In genomic region chr1:162253971-162254641, GRCm38 (mm10) we compare ENCODE assay signal across 11 mouse cellular contexts.
DNase-seq lines count a peak whose midpoint lies in the region; ATAC-seq lines count a peak whose summit lies in the region.
"Had no signal": no experiment of that assay in that cellular context is flagged by ENCODE, and none has a peak within 500 bp of the region (broad histone marks: within the 10 kb centered on the region; RNA-seq: fewer than 3 reads in every experiment).

No protein-coding gene starts in this region.

- no peak overlapping the region for H3K4me2 ChIP-seq in liver, embryonic 12.5 days
- no peak overlapping the region for H3K4me2 ChIP-seq in forebrain, embryonic 13.5 days

- ATAC-seq in granulocyte monocyte progenitor cell, adult 5-6 weeks (replicated peaks; ENCODE audit: poor library complexity, severe bottlenecking): 0 out of 2 replicates have a peak, but pooled peaks have one; percentile 20
- ATAC-seq in liver, embryonic 12.5 days: no peak
- ATAC-seq in forebrain, embryonic 13.5 days: no peak
- ATAC-seq: intestine, postnatal 0 days had no signal

- H3K36me3 ChIP-seq in liver, embryonic 12.5 days: no peaks in the 10 kb centered on the region
- no peaks in the 10 kb centered on the region for H3K36me3 ChIP-seq in forebrain, embryonic 13.5 days (ENCODE audit: poor library complexity, severe bottlenecking)

- H3K4me3 ChIP-seq in liver, embryonic 12.5 days: no peak overlapping the region
- H3K4me3 ChIP-seq in forebrain, embryonic 13.5 days: no peak overlapping the region

- 0 out of 2 replicates have a peak, but pooled peaks cover 6% of the 10 kb centered on the region for H3K4me1 ChIP-seq in liver, embryonic 12.5 days
- H3K4me1 ChIP-seq in forebrain, embryonic 13.5 days: no peaks in the 10 kb centered on the region

- no peaks in the 10 kb centered on the region for H3K9me3 ChIP-seq in liver, embryonic 12.5 days (replicated peaks)
- H3K9me3 ChIP-seq in forebrain, embryonic 13.5 days (replicated peaks): no peaks in the 10 kb centered on the region

- H3K27ac ChIP-seq in liver, embryonic 12.5 days: 0 out of 2 replicates have a peak overlapping the region, but pooled peaks have one; percentile 22
- no peak overlapping the region for H3K27ac ChIP-seq in forebrain, embryonic 13.5 days

- no peaks in the 10 kb centered on the region for H3K27me3 ChIP-seq in liver, embryonic 12.5 days (replicated peaks)
- no peaks in the 10 kb centered on the region for H3K27me3 ChIP-seq in forebrain, embryonic 13.5 days

- DNase-seq in heart, postnatal 4 days: peak; percentile 4
- DNase-seq in heart, adult 18-20 months: no peak
- DNase-seq in c-Kit-positive CD71-negative TER-119-negative erythroid progenitor cells, embryonic 14.5 days (ENCODE audit: low read depth): peak; percentile 4
- DNase-seq in cerebellum, adult 9-10 months: no peak
- no peak for DNase-seq in cerebellum, adult 11-12 months
- DNase-seq: adrenal gland, postnatal 25 days; lung, adult 18-20 months had no signal

- WGBS in liver, embryonic 12.5 days (ENCODE audit: insufficient replicate concordance): 49% methylated on average over 8 of the region's 8 CpGs
- 85% methylated on average over 8 of the region's 8 CpGs for WGBS in forebrain, embryonic 13.5 days

- no peak overlapping the region for H3K9ac ChIP-seq in liver, embryonic 12.5 days
- H3K9ac ChIP-seq in forebrain, embryonic 13.5 days: no peak overlapping the region

Comparison
In these comparisons a context has a peak if more than half of its experiments do, and no peak if none do; other contexts are left out.
1. DNase-seq: peak in heart, postnatal 4 days (single experiment) and c-Kit-positive CD71-negative TER-119-negative erythroid progenitor cells, embryonic 14.5 days (single experiment); none in heart, adult 18-20 months (0 of 2), cerebellum, adult 9-10 months (single experiment) and cerebellum, adult 11-12 months (single experiment).